Mouse (Mus musculus) gastrocnemius, postnatal 36 days (tissue): Measurements from ENCODE around the gene Mindy4. TPM values are rescaled to one million over a fixed set of nuclear protein-coding genes. Genes with fewer than 3 reads are reported as not detected.
A peak's percentile ranks its signal among the peaks of the same experiment; 100 is the strongest.
"Not testable (repeated sequence)": the region's sequence is repeated elsewhere in the genome, so short reads cannot be mapped to it uniquely, and the experiment has no call there.

Experiments used
- DNase-seq, 2 experiments: peaks; one replicate each; pipeline ENCODE4 v3.0.0; 2022
- intact Hi-C: fragments of 180-260 bp; cut with DNase I; formaldehyde crosslinking; loops from one replicate; pipeline ENCODE4 v1.15.1; 2025
- long read RNA-seq, 2 experiments: library from polyadenylated mRNA; stranded (forward); transcript quantifications; one replicate each; pipeline ENCODE4 v2.0.0; 2021
- total RNA-seq, 2 experiments: library from RNA; stranded (reverse); gene quantifications; 2 replicates each; pipeline ENCODE4 v1.2.3; 2021

Mindy4 gene
- total RNA-seq = 1 to 10 TPM; 3.0 to 3.4 TPM
- long read RNA-seq, experiment 1, partial matches to known transcripts = 0 of 1 reads
- long read RNA-seq, experiment 1, other reads (novel, unspliced or antisense) = 1 of 1 reads
- long read RNA-seq, experiment 2, full-length matches to known transcripts = 2 of 3 reads
- long read RNA-seq, experiment 2, partial matches to known transcripts = 0 of 3 reads
- long read RNA-seq, experiment 2, other reads (novel, unspliced or antisense) = 1 of 3 reads

GRCm38 (mm10) chr6:55202913-55203910 lies at the start of gene Mindy4:
TSS of gene Mindy4 (plus strand) at chr6:55203383.
- intact Hi-C loops = no loop called here
- DNase-seq = peak; percentile 82 to 91

- DNase-seq = no peak
- intact Hi-C loops = no loop called here
Measured at GRCm38 (mm10) chr6:55159256-55159655, 43.9 kb upstream of the Mindy4 start.

- DNase-seq = no peak
- intact Hi-C loops = loop anchor here (10.0 kb wide), 1 partner anchor 357 kb away; no protein-coding TSS in a partner anchor
Measured at GRCm38 (mm10) chr6:55161311-55161761, 41.8 kb upstream of the Mindy4 start.

GRCm38 (mm10) chr6:55163046-55163584 lies 40.1 kb upstream of the Mindy4 start:
- no peak for DNase-seq
- intact Hi-C loops = loop anchor here (10.0 kb wide), 1 partner anchor 358 kb away; no protein-coding TSS in a partner anchor

GRCm38 (mm10) chr6:55166777-55167463 lies 36.3 kb upstream of the Mindy4 start:
- intact Hi-C loops = loop anchor here (2.0 to 10.0 kb wide), 6 partner anchors 76 to 465 kb away; no protein-coding TSS in a partner anchor
- DNase-seq = peak; percentile 53 to 62

GRCm38 (mm10) chr6:55169818-55170217 lies 33.4 kb upstream of the Mindy4 start:
- intact Hi-C loops = loop anchor here (5.0 to 10.0 kb wide), 5 partner anchors 98 to 468 kb away; no protein-coding TSS in a partner anchor
- DNase-seq = no peak

GRCm38 (mm10) chr6:55171638-55172037 lies 31.5 kb upstream of the Mindy4 start:
- no peak for DNase-seq
- intact Hi-C loops = no loop called here

GRCm38 (mm10) chr6:55173171-55173570 lies 30.0 kb upstream of the Mindy4 start:
- no peak for DNase-seq
- intact Hi-C loops = no loop called here

GRCm38 (mm10) chr6:55173941-55174349 lies 29.2 kb upstream of the Mindy4 start:
- no peak for DNase-seq
- intact Hi-C loops = no loop called here

- DNase-seq = no peak
- intact Hi-C loops = no loop called here
Measured at GRCm38 (mm10) chr6:55174741-55175181, 28.4 kb upstream of the Mindy4 start, which contains the start of gene Inmt. TSS of gene Inmt (minus strand) at chr6:55175043.

GRCm38 (mm10) chr6:55175456-55175855 lies 27.7 kb upstream of the Mindy4 start:
- DNase-seq = no peak
- intact Hi-C loops = no loop called here

- no peak for DNase-seq
- intact Hi-C loops = no loop called here
Measured at GRCm38 (mm10) chr6:55175892-55176291, 27.3 kb upstream of the Mindy4 start.

- no peak for DNase-seq
- intact Hi-C loops = no loop called here
Measured at GRCm38 (mm10) chr6:55177060-55177732, 26.0 kb upstream of the Mindy4 start.

- DNase-seq = no peak
Measured at GRCm38 (mm10) chr6:55179560-55179959, 23.6 kb upstream of the Mindy4 start.

GRCm38 (mm10) chr6:55182655-55183430 lies 20.3 kb upstream of the Mindy4 start:
- intact Hi-C loops = no loop called here
- no peak for DNase-seq

More at GRCm38 (mm10) chr6:55179560-55179959, 23.6 kb upstream of the Mindy4 start:
- intact Hi-C loops = no loop called here

GRCm38 (mm10) chr6:55187827-55188226 lies 15.4 kb upstream of the Mindy4 start:
- DNase-seq, intact Hi-C loops: not testable (repeated sequence)

GRCm38 (mm10) chr6:55189406-55189805 lies 13.8 kb upstream of the Mindy4 start:
- no peak for DNase-seq
- intact Hi-C loops = no loop called here

GRCm38 (mm10) chr6:55191537-55191936 lies 11.6 kb upstream of the Mindy4 start:
- no peak for DNase-seq
- intact Hi-C loops = no loop called here

- no peak for DNase-seq
- intact Hi-C loops = no loop called here
Measured at GRCm38 (mm10) chr6:55193171-55193570, 10.0 kb upstream of the Mindy4 start.
